Mouse (Mus musculus) limb, embryonic 13.5 days (tissue): ENCODE measurements around the gene Mdfi. TPM values are rescaled to one million over a fixed set of nuclear protein-coding genes. Genes with fewer than 3 reads are reported as not detected.

ENCODE experiments used
- ATAC-seq: fragments of 200-750 bp; cut with Nextera tagmentation; 2 replicates; pipeline ENCODE4 v1.8.0; 2017; ENCODE audit warnings: low read depth, moderate number of reproducible peaks, moderate TSS enrichment; ENCODE audit not compliant: low FRiP score
- H3K27ac ChIP-seq: fragments of 300-500 bp; sonication (generic); 2 replicates; pipeline ENCODE4 v1.5.1; 2015; ENCODE audit warnings: inconsistent platforms, mild to moderate bottlenecking, moderate library complexity
- H3K27me3 ChIP-seq: fragments of 300-500 bp; sonication (generic); 2 replicates; pipeline ENCODE4 v1.6.1; 2015; ENCODE audit warnings: mild to moderate bottlenecking, inconsistent platforms
- H3K36me3 ChIP-seq: fragments of 300-500 bp; sonication (generic); 2 replicates; pipeline ENCODE4 v1.6.1; 2015; ENCODE audit warnings: inconsistent platforms, mild to moderate bottlenecking, moderate library complexity
- H3K4me1 ChIP-seq: fragments of 300-500 bp; sonication (generic); 2 replicates; pipeline ENCODE4 v1.6.1; 2015; ENCODE audit warnings: inconsistent platforms
- H3K4me2 ChIP-seq: fragments of 300-500 bp; sonication (generic); replicated peaks from 2 replicates; pipeline ENCODE4 v1.6.1; 2015; ENCODE audit warnings: inconsistent platforms, mild to moderate bottlenecking, moderate library complexity
- H3K4me3 ChIP-seq: fragments of 300-500 bp; sonication (generic); 2 replicates; pipeline ENCODE4 v1.5.1; 2015; ENCODE audit warnings: moderate library complexity, mild to moderate bottlenecking, inconsistent platforms
- H3K9ac ChIP-seq: fragments of 300-500 bp; sonication (generic); 2 replicates; pipeline ENCODE4 v1.6.1; 2015; ENCODE audit warnings: mild to moderate bottlenecking, inconsistent platforms
- H3K9me3 ChIP-seq: fragments of 300-500 bp; sonication (generic); 2 replicates; pipeline ENCODE4 v1.6.1; 2016; ENCODE audit warnings: inconsistent platforms
- WGBS: fragments of 180-500 bp; shearing (Covaris S2); methylation state at CpG from one replicate; pipeline ENCODE4 v1.1.7; 2015; 5-methylcytosine and 5-hydroxymethylcytosine counted together
- polyA plus RNA-seq: library from polyadenylated mRNA; unstranded; fragments of >200 nt; fragmentation: Nextera tagmentation; extraction: Ambion mirVana; gene quantifications from 2 replicates; pipeline ENCODE4 v1.2.1, GENCODE M21; 2015

Mdfi gene
- polyA plus RNA-seq: 30.9 and 33.9 TPM in 2 replicates

GRCm38 (mm10) chr17:47834482-47834767 is at the start of gene Mdfi:
Gene Mdfi (minus strand): TSS chr17:47834691.
- Histone ChIP-seq H3K9me3 (no peaks in the 10 kb centered on the region), H3K9ac (peak within 1 kb of the TSS; percentile 93), H3K4me2 (peak within 1 kb of the TSS; percentile 93), H3K4me1 (peaks cover 54% of the 10 kb centered on the region), H3K4me3 (peak within 1 kb of the TSS; percentile 93), H3K27ac (peak within 1 kb of the TSS; percentile 96), H3K27me3 (peaks cover 22% of the 10 kb centered on the region), H3K36me3 (peaks cover 15% of the 10 kb centered on the region)
- no peak for ATAC-seq
- WGBS: 4% methylated on average over 18 of the region's 18 CpGs

- H3K27ac ChIP-seq: no peak overlapping the region
- H3K4me2 ChIP-seq: no peak overlapping the region
- WGBS: 87% methylated on average over 5 of the region's 5 CpGs
- H3K9me3 ChIP-seq: no peaks in the 10 kb centered on the region
- no peak overlapping the region for H3K4me3 ChIP-seq
- peaks cover 65% of the 10 kb centered on the region for H3K4me1 ChIP-seq
- peaks cover 91% of the 10 kb centered on the region for H3K36me3 ChIP-seq
- peaks cover 3% of the 10 kb centered on the region; the same call in 1 of the 2 replicates for H3K27me3 ChIP-seq
- no peak overlapping the region for H3K9ac ChIP-seq
- ATAC-seq: no peak
Observed at GRCm38 (mm10) chr17:47883099-47883498, 48.6 kb upstream of the Mdfi start.

GRCm38 (mm10) chr17:47881330-47881729 is 46.8 kb upstream of the Mdfi start:
- 34% methylated on average over 13 of the region's 13 CpGs for WGBS
- H3K9me3 ChIP-seq: no peaks in the 10 kb centered on the region
- H3K9ac ChIP-seq: no peak overlapping the region
- peaks cover 93% of the 10 kb centered on the region for H3K36me3 ChIP-seq
- H3K27me3 ChIP-seq: peaks cover 3% of the 10 kb centered on the region; the same call in 1 of the 2 replicates
- no peak overlapping the region for H3K4me2 ChIP-seq
- peaks cover 67% of the 10 kb centered on the region for H3K4me1 ChIP-seq
- peak overlapping the region; percentile 52 for H3K27ac ChIP-seq
- no peak for ATAC-seq
- H3K4me3 ChIP-seq: no peak overlapping the region

GRCm38 (mm10) chr17:47879207-47879606 is 44.7 kb upstream of the Mdfi start:
- ATAC-seq: peak; percentile 30; the same call in 1 of the 2 replicates
- 13% methylated on average over 3 of the region's 3 CpGs for WGBS
- Histone ChIP-seq H3K4me2 (peak overlapping the region; percentile 56), H3K4me3 (no peak overlapping the region), H3K27ac (peak overlapping the region; percentile 15; the same call in 1 of the 2 replicates), H3K27me3 (peaks cover 3% of the 10 kb centered on the region; the same call in 1 of the 2 replicates), H3K4me1 (peaks cover 72% of the 10 kb centered on the region), H3K9ac (peak overlapping the region; percentile 57; the same call in 1 of the 2 replicates), H3K9me3 (no peaks in the 10 kb centered on the region), H3K36me3 (peaks cover 90% of the 10 kb centered on the region)

GRCm38 (mm10) chr17:47878378-47879089 is 44.0 kb upstream of the Mdfi start:
- Histone ChIP-seq H3K9ac (peak overlapping the region; percentile 57), H3K27ac (peak overlapping the region; percentile 44; the same call in 1 of the 2 replicates), H3K36me3 (peaks cover 88% of the 10 kb centered on the region), H3K4me1 (peaks cover 79% of the 10 kb centered on the region), H3K4me2 (peak overlapping the region; percentile 56), H3K4me3 (peak overlapping the region; percentile 19), H3K27me3 (peaks cover 3% of the 10 kb centered on the region; the same call in 1 of the 2 replicates), H3K9me3 (no peaks in the 10 kb centered on the region)
- ATAC-seq: peak; percentile 48; the same call in 1 of the 2 replicates
- WGBS: 5% methylated on average over 34 of the region's 35 CpGs

GRCm38 (mm10) chr17:47877715-47878377 is 43.4 kb upstream of the Mdfi start:
- Histone ChIP-seq H3K9me3 (no peaks in the 10 kb centered on the region), H3K9ac (peak overlapping the region; percentile 20; the same call in 1 of the 2 replicates), H3K27me3 (peaks cover 3% of the 10 kb centered on the region; the same call in 1 of the 2 replicates), H3K4me3 (peak overlapping the region; percentile 19; the same call in 1 of the 2 replicates), H3K27ac (no peak overlapping the region), H3K4me1 (peaks cover 82% of the 10 kb centered on the region), H3K4me2 (peak overlapping the region; percentile 56), H3K36me3 (peaks cover 89% of the 10 kb centered on the region)
- ATAC-seq: no peak
- WGBS: 34% methylated on average over 10 of the region's 10 CpGs

- H3K27ac ChIP-seq: 0 out of 2 replicates have a peak overlapping the region, but pooled peaks have one; percentile 22
- H3K4me3 ChIP-seq: no peak overlapping the region
- no peaks in the 10 kb centered on the region for H3K9me3 ChIP-seq
- no peak for ATAC-seq
- peak overlapping the region; percentile 20; the same call in 1 of the 2 replicates for H3K9ac ChIP-seq
- no peak overlapping the region for H3K4me2 ChIP-seq
- WGBS: 42% methylated on average over 26 of the region's 26 CpGs
- H3K27me3 ChIP-seq: peaks cover 3% of the 10 kb centered on the region; the same call in 1 of the 2 replicates
- peaks cover 78% of the 10 kb centered on the region for H3K4me1 ChIP-seq
- H3K36me3 ChIP-seq: peaks cover 90% of the 10 kb centered on the region
Observed at GRCm38 (mm10) chr17:47876776-47877714, 42.6 kb upstream of the Mdfi start.

GRCm38 (mm10) chr17:47873341-47873791 is 38.9 kb upstream of the Mdfi start:
- H3K4me2 ChIP-seq: peak overlapping the region; percentile 28; the same call in 1 of the 2 replicates
- no peak overlapping the region for H3K4me3 ChIP-seq
- H3K4me1 ChIP-seq: peaks cover 41% of the 10 kb centered on the region
- no peak overlapping the region for H3K9ac ChIP-seq
- H3K27me3 ChIP-seq: no peaks in the 10 kb centered on the region
- H3K27ac ChIP-seq: no peak overlapping the region
- peaks cover 95% of the 10 kb centered on the region for H3K36me3 ChIP-seq
- ATAC-seq: peak; percentile 16; the same call in 1 of the 2 replicates
- 14% methylated on average over 9 of the region's 9 CpGs for WGBS
- H3K9me3 ChIP-seq: no peaks in the 10 kb centered on the region

GRCm38 (mm10) chr17:47872311-47873011 is 38.0 kb upstream of the Mdfi start:
- no peak overlapping the region for H3K4me2 ChIP-seq
- H3K9ac ChIP-seq: no peak overlapping the region
- H3K4me3 ChIP-seq: no peak overlapping the region
- H3K27me3 ChIP-seq: no peaks in the 10 kb centered on the region
- H3K9me3 ChIP-seq: no peaks in the 10 kb centered on the region
- ATAC-seq: no peak
- H3K4me1 ChIP-seq: peaks cover 32% of the 10 kb centered on the region
- H3K27ac ChIP-seq: no peak overlapping the region
- WGBS: 73% methylated on average over 31 of the region's 31 CpGs
- H3K36me3 ChIP-seq: peaks cover 94% of the 10 kb centered on the region

GRCm38 (mm10) chr17:47869874-47870273 is 35.4 kb upstream of the Mdfi start:
- no peak overlapping the region for H3K9ac ChIP-seq
- H3K4me2 ChIP-seq: no peak overlapping the region
- H3K4me3 ChIP-seq: no peak overlapping the region
- ATAC-seq: no peak
- no peaks in the 10 kb centered on the region for H3K27me3 ChIP-seq
- peaks cover 21% of the 10 kb centered on the region for H3K4me1 ChIP-seq
- H3K9me3 ChIP-seq: no peaks in the 10 kb centered on the region
- H3K36me3 ChIP-seq: peaks cover 84% of the 10 kb centered on the region
- no peak overlapping the region for H3K27ac ChIP-seq
- WGBS: 94% methylated on average over 10 of the region's 10 CpGs

GRCm38 (mm10) chr17:47866037-47866436 is 31.5 kb upstream of the Mdfi start:
- WGBS: 62% methylated on average over 10 of the region's 10 CpGs
- Histone ChIP-seq H3K36me3 (peaks cover 47% of the 10 kb centered on the region), H3K4me3 (no peak overlapping the region), H3K9me3 (no peaks in the 10 kb centered on the region), H3K4me1 (peaks cover 24% of the 10 kb centered on the region), H3K9ac (no peak overlapping the region; the same call in 1 of the 2 replicates), H3K4me2 (no peak overlapping the region), H3K27ac (no peak overlapping the region; the same call in 1 of the 2 replicates), H3K27me3 (no peaks in the 10 kb centered on the region)
- no peak for ATAC-seq
